Mouse (Mus musculus): ENCODE results near the gene Asb1. TPM values are rescaled to one million over a fixed set of nuclear protein-coding genes. Genes with fewer than 3 reads are reported as not detected.

Gene Asb1
- polyA plus RNA-seq, 1 experiment from 2014 or later, result 4.2 TPM

DNA sequence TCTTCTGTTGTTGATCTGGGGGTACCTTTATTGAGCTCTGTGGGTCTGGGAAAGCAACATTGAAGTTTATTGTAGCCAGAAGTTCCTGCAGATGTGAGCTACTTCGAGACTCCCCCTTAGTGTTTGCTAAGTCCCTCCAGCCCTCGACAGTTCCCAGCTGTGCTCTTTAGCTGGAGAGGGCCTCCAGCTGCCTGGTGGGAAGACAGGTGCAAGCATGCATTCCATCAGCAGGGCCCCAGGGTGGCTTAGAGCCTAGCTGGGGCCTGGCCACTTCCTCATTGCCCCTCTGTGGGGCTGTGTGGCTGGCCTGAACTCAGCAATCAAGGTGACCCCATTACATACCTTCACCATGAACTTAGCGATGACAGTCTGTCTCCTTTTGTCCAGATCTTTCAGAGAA, 35.7 kb upstream of the Asb1 start:
- no peaks in the 10 kb centered on the region for H3K27me3 ChIP-seq (replicated peaks; ENCODE audit: insufficient read depth, low read length)

DNA sequence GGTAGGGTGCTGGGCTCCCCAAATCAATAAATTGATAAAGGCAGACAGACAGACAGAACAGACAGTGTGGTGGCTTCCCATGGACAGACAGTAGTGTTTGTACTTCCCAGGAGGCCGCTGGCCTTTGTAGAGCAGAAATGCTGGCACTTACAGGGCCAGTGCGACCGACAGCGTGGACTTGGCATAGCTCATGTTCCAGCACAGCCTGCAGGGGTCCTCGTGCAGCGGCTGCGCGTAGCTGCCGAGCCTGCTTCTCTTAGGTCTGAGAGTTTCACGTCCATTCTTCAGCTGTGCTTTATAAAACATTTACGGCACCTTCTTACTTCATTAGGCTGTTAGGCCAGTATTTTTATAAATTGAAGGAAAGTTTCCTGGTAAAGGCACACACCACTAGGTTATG, 25.4 kb upstream of the Asb1 start:
- H3K4me2 ChIP-seq (replicated peaks; ENCODE audit: low read depth, low read length), result no peak overlapping the region
- WGBS, result 79% methylated on average over 11 of the region's 11 CpGs
- no peaks in the 10 kb centered on the region for H3K9me3 ChIP-seq (ENCODE audit: low read length)
- no peak overlapping the region for H3K4me3 ChIP-seq (ENCODE audit: low read depth, low read length)
- H3K36me3 ChIP-seq (ENCODE audit: insufficient read depth, low read length), result no peaks in the 10 kb centered on the region
- ATAC-seq, result no peak
- H3K27ac ChIP-seq (ENCODE audit: low read length), result no peak overlapping the region
- no peaks in the 10 kb centered on the region for H3K4me1 ChIP-seq (ENCODE audit: insufficient read depth, low read depth, low read length)
- TF ChIP-seq EP300 (IDR thresholded peaks at IDR 0.05), result no peak
- TF ChIP-seq CTCF (IDR thresholded peaks at IDR 0.05), result peak; percentile 36; the same call in 1 of the 2 replicates
- no peak for DNase-seq (ENCODE audit: low spot score)
- no peaks in the 10 kb centered on the region for H3K27me3 ChIP-seq (replicated peaks; ENCODE audit: insufficient read depth, low read length)
- no peak overlapping the region for H3K9ac ChIP-seq (replicated peaks; ENCODE audit: low read depth)

More for the DNA sequence above, 35.7 kb upstream of the Asb1 start:
- Histone ChIP-seq H3K9me3 (ENCODE audit: low read length) (no peaks in the 10 kb centered on the region), H3K4me1 (ENCODE audit: insufficient read depth, low read depth, low read length) (no peaks in the 10 kb centered on the region), H3K27ac (ENCODE audit: low read length) (no peak overlapping the region), H3K4me2 (replicated peaks; ENCODE audit: low read depth, low read length) (no peak overlapping the region), H3K36me3 (ENCODE audit: insufficient read depth, low read length) (peaks cover 12% of the 10 kb centered on the region), H3K4me3 (ENCODE audit: low read depth, low read length) (no peak overlapping the region), H3K9ac (replicated peaks; ENCODE audit: low read depth) (no peak overlapping the region)
- ATAC-seq, result no peak
- TF ChIP-seq EP300 (IDR thresholded peaks at IDR 0.05) (no peak), CTCF (IDR thresholded peaks at IDR 0.05) (no peak)
- DNase-seq (ENCODE audit: low spot score), result no peak
- 42% methylated on average over 3 of the region's 3 CpGs for WGBS

DNA sequence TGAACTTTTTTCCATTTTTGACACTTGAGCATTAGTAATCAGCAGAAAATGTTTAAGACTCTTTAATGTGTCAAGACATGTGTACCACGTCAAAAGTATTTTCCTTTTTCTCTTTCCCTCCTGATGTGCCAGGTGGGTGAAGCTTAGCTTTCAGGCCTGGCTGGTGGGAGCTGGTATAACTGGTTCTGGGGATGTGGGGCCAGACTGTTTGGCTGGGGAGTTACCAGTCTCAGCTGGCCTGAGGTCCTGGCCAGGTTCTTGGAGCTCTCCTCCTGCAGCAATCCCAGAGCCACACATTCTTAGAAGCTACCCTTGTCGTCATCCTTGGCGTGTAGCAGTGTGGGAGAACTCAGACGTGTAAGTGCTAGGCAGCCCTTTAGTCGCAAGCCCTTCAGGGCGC, 24.7 kb upstream of the Asb1 start:
- Histone ChIP-seq H3K27ac (ENCODE audit: low read length) (no peak overlapping the region), H3K4me3 (ENCODE audit: low read depth, low read length) (no peak overlapping the region), H3K27me3 (replicated peaks; ENCODE audit: insufficient read depth, low read length) (no peaks in the 10 kb centered on the region), H3K9me3 (ENCODE audit: low read length) (no peaks in the 10 kb centered on the region), H3K4me2 (replicated peaks; ENCODE audit: low read depth, low read length) (no peak overlapping the region), H3K9ac (replicated peaks; ENCODE audit: low read depth) (no peak overlapping the region), H3K36me3 (ENCODE audit: insufficient read depth, low read length) (no peaks in the 10 kb centered on the region), H3K4me1 (ENCODE audit: insufficient read depth, low read depth, low read length) (no peaks in the 10 kb centered on the region)
- no peak for TF ChIP-seq CTCF (IDR thresholded peaks at IDR 0.05)
- TF ChIP-seq EP300 (IDR thresholded peaks at IDR 0.05), result no peak
- DNase-seq (ENCODE audit: low spot score), result no peak
- no peak for ATAC-seq
- WGBS, result 86% methylated on average over 6 of the region's 6 CpGs

DNA sequence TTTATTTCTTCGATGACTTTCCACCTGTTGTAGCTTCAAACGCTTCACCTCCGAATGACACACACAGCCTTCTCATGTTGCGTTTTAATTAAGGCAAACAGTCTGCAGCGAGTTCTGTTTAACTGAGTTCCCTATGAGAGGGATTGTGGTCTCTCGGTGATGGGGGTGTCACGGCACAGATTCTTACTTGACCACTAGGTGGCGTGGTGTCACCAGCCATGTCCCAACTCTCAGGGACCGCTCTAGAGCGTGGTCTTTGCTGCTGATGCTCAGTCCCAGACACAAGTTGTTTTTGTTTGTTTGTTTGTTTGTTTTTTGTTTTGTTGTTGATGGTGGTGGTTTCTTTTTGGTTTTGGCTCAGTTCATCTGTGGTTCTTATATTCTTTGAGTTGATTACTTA, 16.6 kb upstream of the Asb1 start:
- no peak overlapping the region for H3K27ac ChIP-seq (ENCODE audit: low read length)
- no peak overlapping the region for H3K9ac ChIP-seq (replicated peaks; ENCODE audit: low read depth)
- DNase-seq (ENCODE audit: low spot score), result peak; percentile 71
- H3K27me3 ChIP-seq (replicated peaks; ENCODE audit: insufficient read depth, low read length), result no peaks in the 10 kb centered on the region
- H3K4me2 ChIP-seq (replicated peaks; ENCODE audit: low read depth, low read length), result no peak overlapping the region
- WGBS, result 13% methylated on average over 10 of the region's 10 CpGs
- H3K4me1 ChIP-seq (ENCODE audit: insufficient read depth, low read depth, low read length), result no peaks in the 10 kb centered on the region
- H3K4me3 ChIP-seq (ENCODE audit: low read depth, low read length), result no peak overlapping the region
- ATAC-seq, result peak; percentile 69
- TF ChIP-seq CTCF (IDR thresholded peaks at IDR 0.05), result peak; percentile 98
- TF ChIP-seq EP300 (IDR thresholded peaks at IDR 0.05), result no peak
- H3K36me3 ChIP-seq (ENCODE audit: insufficient read depth, low read length), result peaks cover 8% of the 10 kb centered on the region; the same call in 1 of the 2 replicates
- no peaks in the 10 kb centered on the region for H3K9me3 ChIP-seq (ENCODE audit: low read length)

DNA sequence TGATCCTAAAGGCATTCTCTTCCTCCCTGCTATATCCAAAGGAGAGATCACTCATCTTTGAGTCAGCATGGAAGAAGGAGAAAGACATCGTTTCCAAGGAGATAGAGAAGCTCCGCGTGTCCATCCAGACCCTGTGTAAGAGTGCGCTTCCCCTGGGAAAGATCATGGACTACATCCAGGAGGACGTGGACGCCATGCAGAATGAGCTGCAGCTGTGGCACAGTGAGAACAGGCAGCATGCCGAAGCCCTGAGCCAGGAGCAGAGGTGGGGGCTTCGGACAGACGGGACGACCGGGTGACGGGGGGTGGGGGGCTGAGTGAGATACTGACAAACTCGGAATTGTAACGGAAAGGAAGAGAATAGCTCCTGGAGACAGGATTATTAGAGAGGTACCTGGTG, 14.5 kb upstream of the Asb1 start:
- ATAC-seq, result no peak

DNA sequence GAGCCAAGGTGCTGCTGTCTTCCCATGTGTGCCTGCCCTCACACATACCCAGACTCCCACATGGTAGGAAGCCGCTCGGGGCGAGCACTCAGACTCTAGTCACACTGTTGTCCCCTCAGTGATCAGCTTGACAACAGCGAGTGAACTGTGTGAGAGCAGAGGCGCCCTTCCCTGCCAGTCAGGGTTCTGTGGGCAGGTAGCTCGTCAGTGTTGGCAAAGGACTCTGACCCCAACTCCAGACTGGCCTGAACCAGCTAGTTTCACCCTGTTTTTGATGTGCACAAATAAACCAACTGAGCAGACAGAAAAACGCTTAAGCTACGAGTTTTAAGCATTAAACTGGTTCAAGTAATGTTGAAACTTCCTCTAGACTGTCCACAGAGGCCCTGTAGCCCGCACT, 10.2 kb upstream of the Asb1 start:
- Histone ChIP-seq H3K9ac (replicated peaks; ENCODE audit: low read depth) (no peak overlapping the region), H3K27me3 (replicated peaks; ENCODE audit: insufficient read depth, low read length) (no peaks in the 10 kb centered on the region), H3K4me3 (ENCODE audit: low read depth, low read length) (no peak overlapping the region), H3K27ac (ENCODE audit: low read length) (no peak overlapping the region), H3K4me2 (replicated peaks; ENCODE audit: low read depth, low read length) (no peak overlapping the region), H3K36me3 (ENCODE audit: insufficient read depth, low read length) (no peaks in the 10 kb centered on the region), H3K4me1 (ENCODE audit: insufficient read depth, low read depth, low read length) (no peaks in the 10 kb centered on the region), H3K9me3 (ENCODE audit: low read length) (no peaks in the 10 kb centered on the region)
- DNase-seq (ENCODE audit: low spot score), result no peak
- TF ChIP-seq CTCF (IDR thresholded peaks at IDR 0.05) (no peak), EP300 (IDR thresholded peaks at IDR 0.05) (no peak)
- no peak for ATAC-seq
- WGBS, result 83% methylated on average over 9 of the region's 9 CpGs

More for the DNA sequence above, 14.5 kb upstream of the Asb1 start:
- Histone ChIP-seq H3K4me2 (replicated peaks; ENCODE audit: low read depth, low read length) (no peak overlapping the region), H3K27me3 (replicated peaks; ENCODE audit: insufficient read depth, low read length) (no peaks in the 10 kb centered on the region), H3K36me3 (ENCODE audit: insufficient read depth, low read length) (peaks cover 7% of the 10 kb centered on the region; the same call in 1 of the 2 replicates), H3K9me3 (ENCODE audit: low read length) (no peaks in the 10 kb centered on the region), H3K27ac (ENCODE audit: low read length) (no peak overlapping the region), H3K4me3 (ENCODE audit: low read depth, low read length) (no peak overlapping the region), H3K4me1 (ENCODE audit: insufficient read depth, low read depth, low read length) (no peaks in the 10 kb centered on the region), H3K9ac (replicated peaks; ENCODE audit: low read depth) (no peak overlapping the region)
- 91% methylated on average over 14 of the region's 14 CpGs for WGBS
- no peak for DNase-seq (ENCODE audit: low spot score)
- TF ChIP-seq CTCF (IDR thresholded peaks at IDR 0.05), result no peak
- TF ChIP-seq EP300 (IDR thresholded peaks at IDR 0.05), result no peak

DNA sequence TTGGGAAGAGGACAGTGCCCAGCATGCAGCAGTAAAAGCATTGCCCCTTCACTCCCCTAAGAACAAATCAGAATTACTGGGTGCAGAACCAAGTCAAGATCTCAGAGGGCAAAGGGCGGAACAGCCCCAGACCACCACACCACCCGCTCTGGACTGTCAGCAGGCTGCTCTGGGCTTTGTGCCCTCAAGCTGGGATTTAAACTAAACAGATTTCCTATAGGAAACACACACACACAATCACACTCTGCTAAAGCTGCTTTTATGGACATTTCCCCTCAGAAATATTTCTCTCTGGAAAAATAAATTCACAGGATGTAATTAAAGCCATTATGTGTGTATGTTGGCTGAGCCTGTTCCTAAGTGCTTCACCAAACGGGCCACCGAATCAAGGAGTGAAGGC, 8.1 kb upstream of the Asb1 start:
- Histone ChIP-seq H3K4me2 (replicated peaks; ENCODE audit: low read depth, low read length) (no peak overlapping the region), H3K4me3 (ENCODE audit: low read depth, low read length) (no peak overlapping the region), H3K36me3 (ENCODE audit: insufficient read depth, low read length) (no peaks in the 10 kb centered on the region), H3K27me3 (replicated peaks; ENCODE audit: insufficient read depth, low read length) (no peaks in the 10 kb centered on the region), H3K9ac (replicated peaks; ENCODE audit: low read depth) (no peak overlapping the region), H3K9me3 (ENCODE audit: low read length) (no peaks in the 10 kb centered on the region), H3K4me1 (ENCODE audit: insufficient read depth, low read depth, low read length) (no peaks in the 10 kb centered on the region), H3K27ac (ENCODE audit: low read length) (no peak overlapping the region)
- DNase-seq (ENCODE audit: low spot score) (no peak), ATAC-seq (no peak)
- TF ChIP-seq CTCF (IDR thresholded peaks at IDR 0.05) (no peak), EP300 (IDR thresholded peaks at IDR 0.05) (no peak)
- 82% methylated on average over 4 of the region's 4 CpGs for WGBS

Measured in lung, postnatal 0 days (tissue).